Mouse (Mus musculus): ENCODE measurements at regions not wholly inside any gene's neighbourhood (a gene's known extent, or its start where the extent isn't known, plus 50 kb on each side); places are given as distances from the start of the nearest gene placed in this dataset.
"Not testable (repeated sequence)": the region's sequence is repeated elsewhere in the genome, so short reads cannot be mapped to it uniquely, and the experiment has no call there.

DNA sequence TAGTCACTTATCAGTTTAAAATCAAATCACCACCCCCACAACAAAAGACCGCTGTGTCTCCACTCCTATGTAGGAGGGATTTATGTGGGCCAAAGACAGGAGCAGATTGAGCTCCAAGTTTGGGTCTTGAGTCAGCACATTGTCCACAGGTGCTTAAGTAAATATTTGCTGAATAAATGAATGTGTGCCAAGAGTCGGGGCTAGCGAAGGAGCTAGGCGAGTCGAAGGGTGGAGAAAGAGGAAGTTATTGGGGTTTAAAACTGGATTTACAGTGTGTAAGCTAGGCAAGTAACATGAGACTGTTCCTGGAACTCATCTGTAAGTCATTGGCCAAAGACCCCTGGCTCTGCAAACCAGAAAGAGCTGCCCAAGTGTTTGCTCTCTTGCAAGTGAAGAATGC is 122.9 kb downstream of the Enc1 start:
- DNase-seq (ENCODE audit: low spot score in 2 of 2): no peak

DNA sequence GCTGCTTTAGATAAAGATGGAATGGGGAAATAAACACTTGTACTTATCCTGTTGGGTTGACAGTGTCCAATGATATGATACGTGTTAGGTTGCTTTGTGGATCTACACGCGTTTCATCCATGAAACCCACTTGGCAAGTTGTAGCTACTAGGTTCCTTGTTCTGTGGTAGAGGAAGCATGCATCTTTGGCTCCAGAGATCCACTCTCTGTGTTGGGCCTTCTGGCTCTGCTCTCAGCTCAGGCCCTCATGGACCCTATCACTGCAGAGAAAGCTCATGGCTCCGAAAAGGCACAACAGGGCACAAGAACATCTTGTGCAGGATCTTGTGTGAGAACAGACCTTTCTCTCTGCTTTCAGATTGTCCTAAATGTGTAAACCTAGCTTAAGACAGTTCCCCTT is 122.3 kb downstream of the Enc1 start:
- DNase-seq (ENCODE audit: low spot score in 2 of 2): no peak

DNA sequence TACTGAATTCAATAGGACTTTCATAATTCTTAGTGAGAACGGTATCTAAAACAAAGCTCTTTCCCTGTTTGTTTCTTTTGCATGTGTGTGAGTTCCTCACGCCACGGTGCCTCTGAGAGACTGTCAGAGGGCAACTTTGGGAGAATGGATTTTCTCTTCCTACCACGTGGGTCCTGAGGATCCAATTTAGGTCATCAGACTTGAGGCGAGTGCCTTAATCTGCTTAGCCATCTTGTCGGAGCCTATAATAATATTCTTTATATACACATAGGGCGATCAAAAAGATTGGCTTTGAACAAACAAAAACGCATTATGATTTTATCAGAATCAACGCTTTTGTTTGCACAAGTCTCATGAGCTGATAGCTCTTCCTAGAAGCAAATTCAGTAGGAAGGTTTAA is 119.6 kb downstream of the Enc1 start:
- no peak for DNase-seq (ENCODE audit: low spot score in 2 of 2)

DNA sequence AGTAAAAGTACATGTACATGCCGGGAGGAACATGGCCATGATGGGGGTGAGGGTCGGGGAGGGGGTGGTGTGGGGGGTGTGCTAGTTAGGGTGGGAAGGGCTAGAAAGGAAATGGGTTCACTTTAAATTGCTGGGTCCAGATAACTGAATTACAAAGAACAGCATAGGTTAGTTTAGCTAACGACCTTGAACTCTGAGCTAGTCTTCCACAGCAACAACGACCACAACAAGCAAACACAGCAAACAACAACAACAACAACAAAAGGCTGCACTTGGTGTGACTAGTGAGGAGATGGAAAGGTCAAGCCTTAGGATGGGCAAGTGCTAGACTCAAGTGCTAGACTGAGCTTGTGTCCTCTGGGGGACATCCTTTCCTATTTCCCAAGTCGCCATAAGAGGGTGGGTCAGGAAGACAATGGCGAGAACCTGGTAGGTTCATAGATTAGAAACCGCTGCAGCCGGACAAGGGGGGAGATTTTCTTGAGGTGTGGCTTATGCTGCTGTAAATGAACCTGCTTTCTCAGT is 117.9 kb downstream of the Enc1 start:
- no peak for DNase-seq (ENCODE audit: low spot score in 2 of 2)

DNA sequence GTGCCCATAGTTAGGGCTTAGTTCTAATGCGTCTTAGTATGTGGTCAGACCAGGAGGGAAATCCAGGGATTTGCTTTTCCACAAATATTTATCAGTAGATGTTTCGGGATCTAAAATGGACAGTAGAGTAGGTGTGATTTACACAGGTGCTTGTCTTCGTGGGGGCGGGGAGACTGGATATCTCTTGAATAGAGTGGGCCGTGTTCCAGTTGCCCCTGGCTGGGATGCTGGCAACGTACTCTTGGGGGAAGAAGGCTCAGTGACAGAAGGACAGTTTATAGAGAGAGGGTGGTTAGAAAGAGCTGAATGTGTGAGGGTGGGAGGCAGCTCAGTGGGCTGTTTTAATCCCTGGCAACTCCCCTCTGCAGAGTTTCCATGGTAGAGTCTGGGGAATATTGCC is 117.4 kb downstream of the Enc1 start:
- no peak for DNase-seq (ENCODE audit: low spot score in 2 of 2)

DNA sequence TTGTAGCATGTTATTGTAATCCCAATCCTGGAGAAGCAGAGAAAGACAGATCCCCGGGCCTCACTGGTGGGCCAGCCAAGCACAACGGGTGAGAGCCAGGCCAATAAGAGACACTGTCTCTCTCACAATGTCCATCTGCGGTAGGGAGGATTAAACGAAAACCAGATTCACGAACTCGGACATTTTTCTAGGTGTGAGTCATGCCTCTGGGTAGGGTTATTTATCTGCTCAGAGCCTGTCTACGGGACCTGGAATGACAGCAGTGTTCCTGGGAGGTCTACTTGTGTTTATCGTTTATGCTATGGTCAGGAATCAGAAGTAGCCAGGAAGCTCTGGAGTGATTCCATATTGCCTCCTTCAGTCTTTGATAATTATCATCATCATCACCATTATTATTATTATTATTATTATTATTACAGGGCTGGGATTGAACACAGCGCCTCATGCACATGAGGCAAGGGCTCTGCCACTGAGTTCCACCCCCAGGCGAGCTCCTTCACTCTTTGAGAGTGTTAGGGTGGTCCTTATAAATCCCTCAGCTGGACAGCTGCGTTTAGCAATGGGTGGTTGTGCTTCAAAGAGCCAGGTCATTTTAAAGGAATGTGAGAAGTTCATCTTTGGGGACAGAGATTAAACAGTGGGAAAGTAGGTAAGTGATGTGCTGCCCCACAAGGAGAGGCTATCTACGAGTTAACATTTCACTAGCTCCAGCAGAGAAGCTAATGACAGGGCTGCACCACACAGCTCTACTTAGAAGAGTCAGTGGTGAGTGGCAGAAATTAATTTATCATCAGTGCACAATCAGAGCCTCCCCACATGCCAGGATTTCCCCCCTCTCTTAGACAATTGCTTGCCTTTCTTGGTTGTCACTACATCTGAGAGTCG is 116.3 kb downstream of the Enc1 start:
- DNase-seq (ENCODE audit: low spot score in 2 of 2): no peak

DNA sequence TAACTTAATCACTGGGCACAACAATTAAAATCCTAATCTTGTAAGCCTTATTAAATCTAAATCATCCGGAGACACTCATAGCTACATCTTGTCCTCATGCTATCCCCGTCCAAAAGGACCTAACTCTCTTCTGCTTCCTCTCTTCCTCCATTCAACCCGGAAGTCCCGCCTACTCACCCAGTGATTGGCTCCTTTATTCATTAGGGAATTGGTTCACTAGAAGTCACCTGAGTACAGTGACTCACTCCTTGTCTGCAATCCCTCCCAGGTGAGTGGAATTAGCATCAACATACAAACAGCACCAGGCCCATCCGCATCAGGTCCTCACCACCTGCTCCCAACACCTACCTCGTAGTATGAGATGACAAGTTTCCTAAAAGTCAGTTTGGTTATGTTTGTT is 114.5 kb downstream of the Enc1 start:
- not testable (repeated sequence) for DNase-seq (ENCODE audit: low spot score in 2 of 2)

DNA sequence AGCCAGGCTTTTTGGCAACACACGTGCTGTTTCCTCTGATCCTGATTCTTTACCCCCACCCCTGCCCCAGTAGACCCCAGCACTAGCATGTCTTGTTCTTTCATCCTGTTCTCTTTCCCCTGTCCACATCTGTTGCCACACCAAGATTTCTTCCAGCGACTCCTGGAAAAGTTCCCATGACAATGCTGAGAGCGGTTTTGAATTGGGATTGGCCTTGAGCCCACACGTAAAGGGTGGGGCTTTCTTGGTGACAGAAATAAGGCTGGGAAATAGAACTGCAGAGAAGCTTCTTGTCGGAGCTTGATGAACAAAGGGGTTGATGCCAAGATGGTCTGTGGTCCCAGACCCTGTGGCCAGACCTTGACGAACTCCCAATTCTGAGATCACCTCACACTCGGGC is 106.8 kb downstream of the Enc1 start:
- no peak for DNase-seq (ENCODE audit: low spot score in 2 of 2)

DNA sequence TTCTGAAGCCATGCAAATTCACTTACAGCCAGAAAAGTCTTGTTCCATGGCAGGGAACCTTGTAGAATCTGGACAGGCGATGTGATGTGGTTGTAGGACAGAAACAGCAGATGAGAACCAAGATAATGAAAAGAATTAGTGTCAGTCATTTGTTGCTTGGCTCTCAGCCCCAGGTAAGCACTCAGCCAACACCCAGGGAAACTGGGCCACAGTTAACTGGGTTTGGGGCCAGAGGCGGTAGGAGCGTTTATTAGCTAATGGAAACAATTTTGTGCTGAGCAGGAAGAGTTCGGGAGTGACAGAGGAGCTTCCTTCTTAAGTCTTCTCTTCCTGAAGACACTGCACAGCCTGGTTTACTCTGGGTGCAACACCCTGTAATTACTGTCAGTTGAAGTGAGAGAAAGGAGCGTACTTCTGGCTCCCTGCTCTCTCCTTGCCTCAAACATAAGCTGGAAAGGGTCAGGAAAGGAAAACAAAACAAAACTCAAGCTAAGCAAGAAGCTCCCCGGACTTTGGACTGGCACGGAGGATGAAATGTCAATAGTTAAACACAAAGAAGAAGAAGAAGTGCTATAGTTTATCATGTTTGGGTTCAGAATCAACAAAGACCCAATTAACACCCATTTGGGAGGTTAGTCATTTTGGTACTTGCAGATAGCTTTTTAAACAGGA is 100.4 kb downstream of the Enc1 start:
- no peak for DNase-seq (ENCODE audit: low spot score in 2 of 2)

DNA sequence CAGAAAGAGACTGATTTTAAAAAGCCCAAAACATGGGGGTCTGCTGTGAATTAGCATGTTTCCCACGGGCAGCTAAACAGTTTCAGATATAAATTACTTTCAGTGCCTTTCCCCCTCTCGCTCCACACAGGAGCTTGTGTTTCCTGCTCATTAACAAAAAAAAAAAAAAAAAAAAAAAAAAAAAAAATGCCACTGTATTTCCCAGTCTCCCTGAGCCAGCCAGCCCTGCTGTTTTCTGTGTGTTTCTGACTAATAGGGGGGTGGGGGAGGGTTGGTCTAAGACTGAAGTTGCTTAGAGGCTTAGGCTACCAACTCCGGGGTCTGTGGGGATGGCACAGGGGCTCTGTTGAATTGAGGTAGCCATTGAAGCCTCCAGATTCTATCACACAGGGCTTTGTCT is 97.0 kb downstream of the Enc1 start:
- DNase-seq (ENCODE audit: low spot score in 2 of 2): no peak

DNA sequence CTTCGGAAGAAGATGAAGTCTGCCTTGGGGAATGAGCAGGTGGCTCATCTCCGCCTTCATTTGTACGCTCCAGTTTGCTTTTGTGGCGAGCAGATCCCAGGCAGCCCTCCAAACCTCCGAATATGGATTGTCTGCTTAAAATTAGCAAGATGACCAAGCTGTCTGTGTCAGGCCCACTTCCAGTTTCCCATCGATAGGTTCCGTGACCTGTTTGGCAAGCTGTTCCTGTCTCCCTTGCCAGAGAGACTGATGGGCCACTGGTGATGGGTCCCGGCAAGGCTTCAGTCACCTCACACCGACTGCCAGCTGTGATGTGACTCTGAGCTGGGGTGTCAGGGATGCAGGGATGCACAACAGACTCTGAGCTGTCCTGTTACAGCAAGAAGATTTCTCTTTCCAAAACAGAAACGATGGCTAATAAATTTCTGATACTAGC is 96.4 kb downstream of the Enc1 start:
- DNase-seq (ENCODE audit: low spot score in 2 of 2): peak; percentile 45 to 57

DNA sequence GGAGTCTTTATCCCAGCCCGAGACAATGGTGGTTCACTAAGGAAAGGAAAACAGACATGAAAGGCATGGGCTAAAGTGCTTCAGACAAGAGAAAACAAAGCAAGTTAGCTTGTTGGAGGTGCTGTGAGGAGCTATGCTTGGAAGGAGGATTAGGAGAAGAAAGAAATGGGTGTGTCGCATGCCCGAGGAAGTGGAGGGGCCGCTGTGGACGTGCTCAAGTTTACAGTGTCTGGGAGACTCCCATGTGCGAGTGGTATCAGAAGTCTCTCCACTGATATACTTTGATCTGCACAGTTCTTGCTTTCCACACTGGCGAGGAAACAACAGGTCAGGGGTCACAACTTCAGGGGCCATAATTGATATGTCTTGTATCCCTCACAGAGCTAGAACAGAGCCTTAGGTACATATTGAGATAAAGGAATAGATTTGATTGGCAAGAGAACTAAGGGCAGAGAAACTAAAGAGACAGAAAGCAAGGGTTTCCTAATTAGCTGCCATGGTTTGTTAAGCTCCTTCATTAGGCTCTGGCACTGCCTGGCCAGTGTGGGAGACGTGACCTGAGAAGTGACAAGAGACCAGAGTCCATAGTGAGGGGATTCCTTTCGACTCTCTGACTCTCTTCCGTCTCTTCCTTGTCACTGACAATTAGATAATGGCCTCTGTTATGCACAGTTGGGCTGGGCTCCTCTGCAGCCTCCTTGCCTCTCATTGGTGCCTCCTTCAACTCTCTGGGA is 93.1 kb downstream of the Enc1 start:
- DNase-seq (ENCODE audit: low spot score in 2 of 2): no peak

DNA sequence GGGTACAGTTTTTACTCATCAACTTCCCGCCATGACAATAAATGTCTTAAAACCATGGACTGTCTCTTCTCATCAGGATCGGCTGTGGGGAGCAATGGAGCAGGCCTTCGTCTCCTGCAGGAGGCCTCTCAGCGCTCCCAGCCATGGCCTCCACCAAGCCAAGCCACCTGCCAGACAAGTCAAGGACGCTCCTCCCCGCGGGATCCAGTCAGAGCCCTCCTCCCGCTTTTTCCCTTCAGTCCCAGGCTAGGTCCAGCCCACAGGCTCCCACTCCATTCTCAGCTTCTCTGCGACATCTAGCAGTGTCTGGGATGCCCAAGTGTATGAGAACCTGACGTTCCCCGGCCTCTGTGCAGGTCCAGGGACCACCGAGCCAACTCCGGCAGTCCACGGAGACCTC is 90.2 kb downstream of the Enc1 start:
- DNase-seq (ENCODE audit: low spot score in 2 of 2): no peak

DNA sequence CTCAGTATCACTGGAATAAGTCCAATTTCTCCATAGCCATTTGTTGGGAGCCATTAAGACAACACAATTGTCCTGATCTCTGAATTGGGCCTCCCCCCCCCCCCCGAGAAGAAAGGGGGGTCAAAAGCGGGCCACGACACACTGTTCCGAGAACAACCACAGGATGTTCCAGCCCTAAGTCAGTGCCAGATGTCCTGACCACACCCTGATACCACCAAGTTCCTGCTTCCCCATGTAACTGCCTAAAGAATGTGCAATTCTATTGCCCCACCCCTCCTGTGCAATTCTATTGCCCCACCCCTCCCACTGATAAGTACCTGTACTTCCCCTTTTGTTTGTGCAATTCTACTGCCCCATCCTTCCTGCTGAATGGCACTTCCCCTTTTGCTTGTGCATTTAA is 80.4 kb downstream of the Enc1 start:
- DNase-seq (ENCODE audit: low spot score in 2 of 2): not testable (repeated sequence)

DNA sequence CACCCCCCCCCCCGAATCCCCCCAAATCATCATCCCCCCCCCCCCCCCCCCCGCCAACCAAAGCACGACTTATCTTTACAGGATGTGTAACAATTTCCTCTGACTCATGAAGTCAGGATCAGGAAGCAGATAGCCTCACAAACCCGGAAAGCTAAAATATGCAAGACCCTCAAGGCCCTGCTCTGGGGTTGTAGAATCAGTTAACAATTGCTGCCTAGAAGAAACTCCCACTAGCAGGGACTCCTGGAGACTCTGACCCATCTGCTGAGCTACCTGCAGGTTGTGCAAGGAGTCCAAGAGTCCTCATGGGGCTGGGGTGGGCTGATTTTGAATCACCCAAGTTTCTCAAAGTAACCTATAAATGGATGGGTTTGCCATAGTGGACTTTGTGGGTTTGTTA is 79.9 kb downstream of the Enc1 start:
- no peak for DNase-seq (ENCODE audit: low spot score in 2 of 2)

DNA sequence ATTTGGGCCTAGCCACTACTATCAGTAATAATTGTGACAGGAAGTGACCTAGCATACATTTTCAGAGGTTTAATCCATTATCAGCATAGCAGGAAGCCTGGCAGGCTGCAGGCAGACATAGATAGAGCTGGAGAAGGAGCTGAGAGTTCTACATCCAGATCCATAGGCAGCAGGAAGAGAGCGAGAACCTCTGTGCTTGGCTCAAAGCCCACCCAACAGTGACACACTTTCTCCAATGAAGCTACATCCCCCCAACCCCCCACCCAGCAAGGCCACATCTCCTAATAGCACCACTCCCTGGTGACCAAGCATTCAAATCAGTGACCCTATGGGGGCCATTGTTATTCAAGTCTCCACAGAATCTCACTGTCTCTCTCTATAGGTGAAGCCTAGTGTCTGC is 79.4 kb downstream of the Enc1 start:
- DNase-seq (ENCODE audit: low spot score in 2 of 2): no peak

DNA sequence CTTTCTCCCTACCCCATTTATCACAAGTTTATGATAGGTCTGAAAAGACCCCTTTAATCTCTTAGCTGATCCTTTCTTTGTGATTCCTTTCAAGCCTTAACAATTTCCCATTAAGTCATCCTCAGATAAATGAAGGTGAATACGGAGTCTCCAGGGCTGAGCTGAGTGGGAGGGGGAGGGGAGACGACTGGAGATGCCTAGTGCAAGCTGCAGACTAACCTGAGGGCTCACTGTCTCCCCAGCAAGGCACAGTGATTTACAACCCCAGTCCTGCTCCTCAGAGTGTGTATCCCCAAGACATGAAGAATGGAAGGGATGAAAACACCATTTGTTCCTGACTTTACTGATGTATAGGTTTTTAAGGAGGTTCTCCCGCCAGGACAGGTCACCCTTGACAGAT is 76.7 kb downstream of the Enc1 start:
- no peak for DNase-seq (ENCODE audit: low spot score in 2 of 2)

DNA sequence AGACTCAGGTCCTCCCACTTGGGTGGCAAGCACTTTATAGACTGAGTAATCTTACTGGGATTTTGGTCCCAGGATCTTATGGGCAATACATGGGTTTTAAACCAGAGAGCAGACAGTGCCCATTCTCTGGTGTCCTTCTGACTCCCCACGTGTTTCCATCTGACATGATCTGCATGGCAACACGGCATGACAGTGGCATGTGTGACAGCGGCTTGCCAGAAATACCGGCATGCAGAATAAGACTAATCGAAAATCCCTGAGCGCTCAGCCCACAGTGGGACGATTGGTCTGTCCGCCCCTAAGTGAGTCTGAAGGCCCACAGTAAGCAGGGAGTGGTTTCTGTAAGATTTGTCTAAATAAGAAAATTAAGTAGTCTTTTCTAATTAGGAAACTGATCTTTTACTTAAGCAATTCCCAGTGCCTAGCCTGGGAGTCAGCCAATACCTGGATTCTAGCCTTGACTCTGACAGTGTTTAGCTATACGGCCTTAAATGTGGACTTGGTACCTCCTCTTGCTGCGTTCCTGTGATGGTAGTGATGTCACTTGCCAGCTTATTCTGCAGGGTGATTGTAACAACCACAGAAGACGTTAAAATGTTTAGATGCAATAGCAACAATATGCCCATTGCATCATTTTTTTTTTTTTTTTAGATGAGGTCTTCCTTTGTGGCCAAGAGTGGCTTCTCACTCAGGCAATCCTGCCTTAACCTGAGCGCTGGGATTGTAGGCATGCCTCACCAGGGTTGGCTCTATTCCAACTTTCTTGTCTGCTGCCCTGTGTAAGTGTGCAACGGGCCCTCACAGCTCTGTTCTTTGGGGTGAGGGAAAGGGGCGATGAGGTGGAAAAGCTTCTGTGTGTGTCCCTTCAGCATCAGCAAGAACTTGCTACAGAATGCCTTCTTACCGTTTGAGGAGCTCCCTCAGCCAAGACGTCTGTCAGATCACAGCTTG is 71.8 kb downstream of the Enc1 start:
- no peak for DNase-seq (ENCODE audit: low spot score in 2 of 2)

DNA sequence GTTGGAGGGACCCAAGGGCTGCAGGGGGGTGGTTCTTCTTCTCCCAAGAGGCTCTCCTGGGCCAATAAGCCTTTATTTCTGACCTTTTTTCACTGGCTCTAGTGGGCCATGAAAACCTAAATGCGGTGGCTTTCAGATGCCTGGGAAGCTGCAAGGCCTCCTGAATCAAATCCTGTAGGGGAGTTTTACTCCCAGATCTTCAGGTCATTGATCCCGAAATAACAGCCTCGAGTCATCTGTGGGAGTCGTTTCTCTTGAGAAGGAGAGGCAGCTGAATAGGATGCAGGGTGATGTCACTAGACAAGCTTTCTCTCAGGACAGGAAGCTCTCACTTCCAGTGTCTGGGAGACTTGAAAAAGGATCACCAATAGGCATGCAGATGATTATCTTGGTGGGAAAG is 70.4 kb downstream of the Enc1 start:
- DNase-seq (ENCODE audit: low spot score in 2 of 2): no peak

DNA sequence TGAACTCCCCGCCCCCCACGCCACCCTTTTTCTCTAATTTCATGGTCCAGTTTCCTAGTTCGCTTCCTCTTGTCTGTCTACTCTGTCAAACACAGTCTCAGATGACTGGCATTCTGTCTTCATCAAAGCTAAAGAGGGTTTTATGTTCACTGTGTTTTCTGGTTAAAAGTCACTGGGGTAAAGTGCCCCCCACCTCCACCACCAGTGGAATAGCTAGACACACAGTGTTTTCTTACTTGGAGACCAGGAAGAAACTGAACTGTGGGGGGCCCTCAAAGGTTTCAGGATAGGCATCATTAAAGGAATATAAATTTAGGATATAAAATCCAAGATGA is 69.9 kb downstream of the Enc1 start:
- no peak for DNase-seq (ENCODE audit: low spot score in 2 of 2)
